Mouse (Mus musculus): ENCODE data around the gene Il17ra.
A peak's percentile ranks its signal among the peaks of the same experiment; 100 is the strongest.

The Il17ra gene

DNA sequence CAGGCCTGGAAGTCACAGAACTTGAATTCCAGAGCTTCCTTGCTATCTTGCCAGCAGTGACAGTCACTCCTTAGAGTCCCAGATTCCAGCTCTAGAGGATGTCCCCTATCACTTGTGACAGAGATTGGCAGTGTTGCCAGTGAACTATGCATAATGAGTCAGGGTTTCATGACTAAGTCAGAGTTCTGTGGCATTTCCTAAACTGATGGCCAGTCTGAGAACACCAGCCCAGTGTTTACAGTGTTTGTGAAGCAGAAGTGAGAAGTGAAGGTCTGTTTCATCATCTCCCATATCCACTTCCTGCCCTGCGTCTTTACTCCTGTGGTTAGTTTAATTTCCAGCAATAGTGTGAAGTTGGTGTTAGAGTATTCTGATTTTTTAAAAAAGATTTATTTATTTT lies 7.6 kb downstream of the Il17ra start:
- DNase-seq (ENCODE audit: low spot score in 2 of 2) = no peak

DNA sequence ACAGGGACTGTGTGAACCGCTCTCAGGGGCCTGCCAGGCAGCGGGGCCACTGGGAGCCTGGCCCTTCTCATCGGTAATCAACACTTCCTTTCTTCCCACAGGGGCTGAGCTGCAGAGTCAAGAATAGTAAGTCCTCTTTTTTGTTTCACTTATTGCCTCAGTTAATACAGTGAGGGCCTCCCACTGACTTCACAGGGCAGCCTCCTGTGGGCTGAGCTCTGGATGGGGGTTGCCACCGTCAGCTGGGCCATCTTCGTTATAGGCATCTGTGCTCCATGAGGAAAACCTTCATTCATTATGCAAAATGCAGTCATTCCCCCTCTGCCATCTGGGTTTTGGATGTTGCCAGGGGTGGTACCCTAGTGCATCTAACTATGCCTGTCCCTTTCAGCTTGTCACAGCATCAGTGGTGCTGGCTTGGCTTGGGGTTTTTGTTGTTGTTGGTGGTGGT lies 9.0 kb downstream of the Il17ra start:
- DNase-seq (ENCODE audit: low spot score in 2 of 2) = peak in 1 of 2 experiments; percentile 46

DNA sequence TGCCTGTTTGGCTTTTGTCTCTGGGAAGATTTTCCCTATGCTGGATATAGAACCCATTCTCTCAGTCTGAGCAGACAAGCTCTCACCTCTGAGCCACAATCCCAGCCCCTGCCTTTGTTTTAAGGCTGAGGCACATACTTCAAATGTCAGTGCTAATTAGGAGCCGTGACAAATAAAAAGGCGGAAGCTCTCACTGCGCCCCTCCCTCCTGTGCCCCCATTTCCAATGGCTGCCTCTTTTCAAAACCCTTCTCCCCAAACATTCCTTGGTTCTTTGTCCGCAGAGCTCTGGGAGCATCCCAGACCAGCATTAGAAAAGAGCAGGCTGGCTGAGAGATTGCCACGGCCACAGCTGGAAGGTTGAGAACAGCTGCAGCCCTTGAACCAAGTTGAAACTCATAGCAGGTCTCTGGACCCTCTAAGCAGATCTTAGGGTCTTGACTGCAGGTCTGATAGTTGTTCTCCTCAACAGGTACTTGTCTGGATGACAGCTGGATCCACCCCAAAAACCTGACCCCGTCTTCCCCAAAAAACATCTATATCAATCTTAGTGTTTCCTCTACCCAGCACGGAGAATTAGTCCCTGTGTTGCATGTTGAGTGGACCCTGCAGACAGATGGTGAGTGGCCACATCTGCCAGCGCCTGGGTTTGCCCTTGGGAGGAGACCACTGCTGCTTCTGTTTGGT lies 9.6 kb downstream of the Il17ra start:
- no peak for DNase-seq (ENCODE audit: low spot score in 2 of 2)

DNA sequence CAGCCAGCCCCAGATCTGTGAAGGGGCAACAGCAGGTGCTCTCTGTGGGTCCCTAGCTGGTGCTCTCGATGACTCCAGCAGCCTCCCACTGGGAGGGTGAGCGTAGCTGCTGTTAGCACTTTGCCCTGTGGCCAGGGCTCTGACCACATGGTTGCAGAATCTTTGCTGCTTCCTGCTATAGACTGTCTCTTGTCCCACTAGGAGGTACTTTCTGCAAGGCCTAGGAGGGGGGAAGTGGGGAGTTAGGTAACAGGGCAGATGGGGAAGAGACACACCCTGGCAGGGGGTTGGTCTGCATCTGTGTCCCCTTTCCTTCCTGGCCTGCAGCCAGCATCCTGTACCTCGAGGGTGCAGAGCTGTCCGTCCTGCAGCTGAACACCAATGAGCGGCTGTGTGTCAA lies 10.4 kb downstream of the Il17ra start:
- no peak for DNase-seq (ENCODE audit: low spot score in 2 of 2)

DNA sequence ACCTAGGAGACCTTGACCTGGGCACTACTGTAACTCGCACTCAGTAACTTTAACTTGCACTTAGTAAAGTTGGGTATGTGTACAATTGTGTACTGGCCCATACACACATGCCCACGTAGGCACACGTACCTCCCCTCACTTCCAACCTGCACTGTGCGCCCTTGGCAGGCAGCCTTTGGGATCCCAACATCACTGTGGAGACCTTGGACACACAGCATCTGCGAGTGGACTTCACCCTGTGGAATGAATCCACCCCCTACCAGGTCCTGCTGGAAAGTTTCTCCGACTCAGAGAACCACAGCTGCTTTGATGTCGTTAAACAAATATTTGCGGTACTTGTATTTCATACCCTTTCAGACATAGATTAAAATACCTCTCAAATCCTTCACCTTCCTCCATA lies 12.2 kb downstream of the Il17ra start:
- DNase-seq (ENCODE audit: low spot score in 2 of 2) = no peak

DNA sequence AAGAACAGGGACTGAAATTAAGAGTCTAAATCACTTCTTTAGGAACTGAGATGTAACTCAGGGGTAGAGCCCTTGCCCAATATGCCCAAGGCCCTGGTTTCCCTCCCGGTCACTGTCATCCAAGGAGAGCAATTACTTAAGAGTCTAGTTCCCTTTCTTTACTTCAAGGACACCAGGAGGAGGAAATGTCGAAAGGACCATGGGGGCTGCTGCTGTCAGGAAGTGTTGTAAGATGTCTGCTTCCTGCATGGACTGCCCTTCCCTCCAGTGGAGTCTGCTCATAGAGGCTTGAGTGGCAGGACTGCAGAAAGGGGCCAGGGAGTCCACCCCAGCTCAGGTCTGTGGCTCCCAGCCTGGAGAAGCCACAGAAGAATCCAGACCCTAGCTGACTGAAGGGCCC lies 16.3 kb downstream of the Il17ra start:
- DNase-seq (ENCODE audit: low spot score in 2 of 2) = no peak

DNA sequence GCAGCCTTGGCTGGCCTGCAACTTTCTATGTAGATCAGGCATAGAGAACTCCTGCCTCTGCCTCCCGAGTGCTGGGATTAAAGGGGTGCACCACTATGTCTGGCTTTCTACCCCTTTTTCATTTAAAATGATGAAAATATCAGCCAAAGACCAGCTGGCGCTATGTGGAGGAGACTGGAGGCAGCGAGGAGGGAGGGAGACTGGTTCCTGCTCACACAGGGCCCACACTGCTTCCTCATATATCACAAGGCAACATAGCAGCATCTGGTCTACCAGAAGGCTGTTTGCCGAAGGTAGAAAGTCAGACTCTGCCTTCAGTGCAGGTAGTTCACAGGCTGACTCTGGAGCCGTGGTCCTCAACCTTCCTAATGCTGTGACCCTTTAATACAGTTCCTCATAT lies 17.3 kb downstream of the Il17ra start:
- DNase-seq (ENCODE audit: low spot score in 2 of 2) = peak; percentile 74 to 77

DNA sequence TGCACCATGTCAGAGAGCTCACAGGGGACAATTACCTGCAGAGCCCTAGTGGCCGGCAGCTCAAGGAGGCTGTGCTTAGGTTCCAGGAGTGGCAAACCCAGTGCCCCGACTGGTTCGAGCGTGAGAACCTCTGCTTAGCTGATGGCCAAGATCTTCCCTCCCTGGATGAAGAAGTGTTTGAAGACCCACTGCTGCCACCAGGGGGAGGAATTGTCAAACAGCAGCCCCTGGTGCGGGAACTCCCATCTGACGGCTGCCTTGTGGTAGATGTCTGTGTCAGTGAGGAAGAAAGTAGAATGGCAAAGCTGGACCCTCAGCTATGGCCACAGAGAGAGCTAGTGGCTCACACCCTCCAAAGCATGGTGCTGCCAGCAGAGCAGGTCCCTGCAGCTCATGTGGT lies 18.5 kb downstream of the Il17ra start:
- no peak for DNase-seq (ENCODE audit: low spot score in 2 of 2)

DNA sequence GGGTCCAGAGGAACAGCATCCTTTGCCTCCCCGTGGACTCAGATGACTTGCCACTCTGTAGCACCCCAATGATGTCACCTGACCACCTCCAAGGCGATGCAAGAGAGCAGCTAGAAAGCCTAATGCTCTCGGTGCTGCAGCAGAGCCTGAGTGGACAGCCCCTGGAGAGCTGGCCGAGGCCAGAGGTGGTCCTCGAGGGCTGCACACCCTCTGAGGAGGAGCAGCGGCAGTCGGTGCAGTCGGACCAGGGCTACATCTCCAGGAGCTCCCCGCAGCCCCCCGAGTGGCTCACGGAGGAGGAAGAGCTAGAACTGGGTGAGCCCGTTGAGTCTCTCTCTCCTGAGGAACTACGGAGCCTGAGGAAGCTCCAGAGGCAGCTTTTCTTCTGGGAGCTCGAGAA lies 19.0 kb downstream of the Il17ra start:
- DNase-seq (ENCODE audit: low spot score in 2 of 2) = no peak

DNA sequence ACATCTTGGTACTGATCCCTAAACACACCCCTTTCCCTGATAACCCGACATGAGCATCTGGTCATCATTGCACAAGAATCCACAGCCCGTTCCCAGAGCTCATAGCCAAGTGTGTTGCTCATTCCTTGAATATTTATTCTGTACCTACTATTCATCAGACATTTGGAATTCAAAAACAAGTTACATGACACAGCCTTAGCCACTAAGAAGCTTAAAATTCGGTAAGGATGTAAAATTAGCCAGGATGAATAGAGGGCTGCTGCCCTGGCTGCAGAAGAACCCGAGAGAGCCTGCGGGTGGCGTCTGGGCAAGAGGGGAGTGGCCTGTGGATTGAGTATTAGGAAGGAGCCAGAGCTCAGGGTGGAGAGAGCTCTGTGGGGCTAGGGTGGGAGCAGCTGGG lies 19.7 kb downstream of the Il17ra start:
- no peak for DNase-seq (ENCODE audit: low spot score in 2 of 2)

DNA sequence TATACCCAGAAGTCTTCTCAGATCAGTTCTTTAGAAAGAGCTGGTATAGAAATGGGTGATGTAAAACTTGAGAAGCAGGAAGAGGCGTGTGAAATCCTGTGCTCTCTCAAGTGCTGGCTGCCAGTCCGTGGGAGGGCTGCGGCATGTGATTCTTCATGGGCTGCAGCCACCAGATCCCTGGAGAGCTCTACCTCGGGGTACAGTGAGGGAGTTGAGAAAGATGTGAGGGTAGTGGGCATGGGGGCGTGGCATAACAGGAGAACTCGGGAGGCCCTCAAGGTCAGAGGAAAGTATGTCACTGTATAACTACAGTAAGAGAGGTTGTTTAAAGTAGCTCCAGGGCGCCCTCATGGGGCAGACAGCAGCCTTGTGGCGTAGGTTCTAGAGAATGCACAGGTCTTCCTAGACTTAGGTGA lies 20.2 kb downstream of the Il17ra start:
- DNase-seq (ENCODE audit: low spot score in 2 of 2) = peak; percentile 79 to 85

DNA sequence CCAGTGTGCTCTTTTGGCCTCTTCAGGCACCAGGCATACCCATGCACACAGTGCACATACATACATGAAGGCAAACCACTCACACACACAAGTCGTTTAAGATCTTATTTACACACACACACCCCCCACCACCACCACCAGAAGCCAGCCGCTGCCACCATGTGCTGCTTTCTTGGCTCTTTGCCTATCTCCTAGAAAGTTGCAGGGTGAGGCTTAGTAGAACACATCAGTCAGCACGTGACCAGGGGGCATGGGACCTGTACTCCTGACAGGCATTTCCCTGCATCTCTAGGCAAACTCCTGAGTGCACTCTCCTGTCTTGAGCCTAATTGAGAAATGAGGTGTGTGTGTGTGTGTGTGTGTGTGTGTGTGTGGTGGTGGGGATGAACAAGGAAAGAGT lies 22.0 kb downstream of the Il17ra start:
- no peak for DNase-seq (ENCODE audit: low spot score in 2 of 2)

DNA sequence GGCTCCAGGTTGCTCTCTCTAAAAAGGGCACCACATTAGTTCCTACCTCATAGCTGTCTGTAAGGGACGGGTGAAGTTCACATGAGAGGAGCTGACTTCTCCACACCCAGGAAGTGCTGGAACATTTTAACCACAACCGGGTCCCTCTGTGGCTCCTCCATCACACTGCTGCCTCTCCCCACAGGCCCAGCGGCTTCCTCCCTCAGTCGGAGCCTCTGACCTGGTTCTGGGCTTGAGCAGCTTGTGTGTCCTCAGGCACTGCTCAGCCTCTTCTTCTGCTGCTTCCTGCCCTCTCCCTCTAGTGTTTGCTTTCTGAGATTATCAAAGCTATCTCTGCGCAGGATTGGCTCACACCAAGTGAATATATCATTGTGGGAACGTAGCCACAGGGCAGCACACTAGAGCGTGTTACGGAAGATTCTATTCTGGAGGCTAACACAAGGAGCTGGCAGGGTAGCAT lies 23.0 kb downstream of the Il17ra start:
- DNase-seq (ENCODE audit: low spot score in 2 of 2) = no peak

DNA sequence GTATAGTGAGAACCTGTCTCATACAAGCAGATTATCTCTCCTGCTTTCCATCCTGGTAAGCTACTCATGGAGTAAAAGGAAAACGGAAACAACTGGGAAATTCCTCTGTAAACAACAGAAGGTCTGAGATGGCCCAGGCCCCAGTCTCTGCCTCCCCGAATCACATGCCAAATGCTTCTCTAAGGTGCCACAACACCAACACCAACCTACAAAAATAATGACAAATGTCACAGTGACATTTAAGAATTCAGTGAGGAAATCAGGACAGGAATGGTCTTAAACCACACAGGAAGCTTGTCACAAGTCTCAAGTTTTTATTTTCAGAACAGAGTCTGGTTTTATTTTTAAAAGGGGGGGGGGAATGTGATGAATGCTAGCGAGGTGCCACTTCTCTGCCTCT lies 25.6 kb downstream of the Il17ra start:
- peak in 1 of 2 experiments; percentile 35 for DNase-seq (ENCODE audit: low spot score in 2 of 2)

DNA sequence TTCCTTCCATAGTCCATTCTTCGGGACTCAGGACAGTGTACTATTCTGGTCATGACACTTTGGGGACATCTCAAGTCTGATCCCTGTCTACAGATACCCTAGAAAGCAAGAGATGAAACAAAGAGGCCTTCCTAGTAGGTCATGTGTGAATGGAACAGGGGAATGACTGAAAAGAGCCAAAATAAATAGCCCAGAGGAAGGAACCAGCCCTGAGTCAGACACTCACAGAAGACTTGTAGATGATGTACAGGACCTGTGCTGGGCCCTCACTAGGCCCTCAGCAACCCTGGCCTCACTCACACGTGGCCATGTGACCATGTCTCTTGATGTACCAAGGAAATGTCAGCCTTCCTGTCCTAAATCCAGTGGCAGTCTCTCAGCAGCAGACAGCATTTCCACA lies 26.4 kb downstream of the Il17ra start:
- no peak for DNase-seq (ENCODE audit: low spot score in 2 of 2)

DNA sequence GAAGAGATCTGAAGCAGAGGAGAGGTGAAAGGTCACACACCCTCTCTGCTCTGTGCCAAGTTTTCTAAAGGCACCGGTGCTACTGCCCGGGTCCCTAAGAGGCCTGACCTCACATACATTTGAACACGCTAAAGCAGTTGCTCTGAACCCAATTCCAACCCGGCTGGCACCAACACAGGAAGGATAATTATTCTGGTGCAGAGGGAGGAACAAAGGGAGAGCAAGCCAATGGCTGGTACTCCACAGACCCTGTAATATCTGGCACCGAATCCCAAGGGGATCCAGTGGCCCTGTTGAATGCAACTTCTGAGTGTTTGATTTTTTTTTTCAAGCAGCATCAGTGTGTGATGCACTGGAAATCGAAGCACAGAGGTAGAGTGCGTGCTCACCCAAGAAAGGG lies 28.0 kb downstream of the Il17ra start:
- no peak for DNase-seq (ENCODE audit: low spot score in 2 of 2)

DNA sequence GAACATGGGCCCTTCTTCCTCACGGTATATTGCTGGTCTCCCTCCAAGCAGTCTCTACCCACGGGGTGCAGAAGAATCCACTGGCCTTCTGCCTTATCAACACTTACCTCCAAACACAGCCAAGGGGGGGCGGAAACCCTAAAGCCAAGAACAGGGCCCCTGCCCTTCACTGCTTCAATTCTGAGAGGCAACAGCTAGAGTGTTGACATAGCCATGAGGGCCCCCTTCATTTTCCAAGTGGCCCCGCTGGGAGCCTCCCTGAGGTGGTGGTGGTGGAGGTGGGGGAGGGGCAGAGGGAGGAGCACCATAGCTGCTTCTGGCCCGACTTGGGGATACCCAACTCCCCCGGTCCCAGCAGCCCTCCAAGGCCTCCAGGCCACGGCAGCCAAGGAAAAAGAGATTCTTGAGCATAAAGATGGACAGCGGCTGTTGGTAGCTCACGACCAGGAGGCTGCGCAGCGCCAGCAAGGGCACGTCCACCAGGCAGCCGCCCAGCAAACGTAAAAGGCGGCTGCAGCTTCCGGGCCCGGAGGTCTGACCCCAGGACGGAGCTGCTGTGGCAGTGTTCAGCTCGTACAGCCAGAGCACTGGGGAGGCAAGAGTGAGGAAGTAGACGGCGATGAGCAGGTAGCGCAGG lies 28.9 kb downstream of the Il17ra start:
- no peak for DNase-seq (ENCODE audit: low spot score in 2 of 2)

DNA sequence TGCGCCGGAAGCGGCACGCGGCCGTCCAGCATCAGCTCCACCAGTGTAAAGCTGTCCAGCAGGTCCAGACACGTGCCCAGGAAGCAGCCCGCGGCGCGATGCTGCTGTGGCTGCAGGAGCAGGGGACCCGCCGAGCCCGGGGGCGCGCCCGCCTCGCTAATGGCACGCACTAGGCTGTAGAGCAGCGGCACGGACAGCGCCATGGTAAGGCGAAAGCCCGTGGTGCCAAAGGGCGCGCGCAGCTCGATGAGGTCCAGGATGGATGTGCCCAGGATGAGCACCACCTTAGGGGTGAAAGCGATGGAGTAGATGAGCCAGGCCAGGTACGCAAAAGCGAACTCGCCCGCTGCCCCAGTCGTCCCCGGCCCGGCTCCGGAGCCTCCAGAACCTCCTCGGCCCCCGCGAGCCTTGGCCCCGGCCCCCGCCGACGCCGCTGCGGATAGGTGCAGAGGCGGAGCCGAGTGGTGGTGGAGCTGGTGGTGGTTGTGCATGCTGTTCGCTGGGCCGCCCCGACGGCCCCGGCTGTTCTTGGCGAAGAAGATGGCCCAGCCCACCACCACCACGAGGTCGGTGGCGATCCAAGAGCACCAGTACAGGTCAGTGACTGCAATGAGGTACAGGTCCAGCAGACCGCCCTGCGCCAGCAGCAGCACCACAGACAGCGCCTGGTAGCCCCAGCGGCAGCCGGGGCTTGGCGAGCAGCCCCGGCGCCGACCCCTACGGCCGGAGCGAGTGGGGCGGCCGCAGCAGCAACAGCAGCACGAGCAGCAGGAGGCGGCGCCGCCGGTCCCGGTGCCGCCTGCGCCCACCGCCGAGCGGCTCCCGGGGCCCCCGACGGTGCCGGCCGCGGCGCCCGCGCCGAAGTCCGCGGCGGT lies 29.7 kb downstream of the Il17ra start:
- DNase-seq (ENCODE audit: low spot score in 2 of 2) = peak; percentile 39 to 58

DNA sequence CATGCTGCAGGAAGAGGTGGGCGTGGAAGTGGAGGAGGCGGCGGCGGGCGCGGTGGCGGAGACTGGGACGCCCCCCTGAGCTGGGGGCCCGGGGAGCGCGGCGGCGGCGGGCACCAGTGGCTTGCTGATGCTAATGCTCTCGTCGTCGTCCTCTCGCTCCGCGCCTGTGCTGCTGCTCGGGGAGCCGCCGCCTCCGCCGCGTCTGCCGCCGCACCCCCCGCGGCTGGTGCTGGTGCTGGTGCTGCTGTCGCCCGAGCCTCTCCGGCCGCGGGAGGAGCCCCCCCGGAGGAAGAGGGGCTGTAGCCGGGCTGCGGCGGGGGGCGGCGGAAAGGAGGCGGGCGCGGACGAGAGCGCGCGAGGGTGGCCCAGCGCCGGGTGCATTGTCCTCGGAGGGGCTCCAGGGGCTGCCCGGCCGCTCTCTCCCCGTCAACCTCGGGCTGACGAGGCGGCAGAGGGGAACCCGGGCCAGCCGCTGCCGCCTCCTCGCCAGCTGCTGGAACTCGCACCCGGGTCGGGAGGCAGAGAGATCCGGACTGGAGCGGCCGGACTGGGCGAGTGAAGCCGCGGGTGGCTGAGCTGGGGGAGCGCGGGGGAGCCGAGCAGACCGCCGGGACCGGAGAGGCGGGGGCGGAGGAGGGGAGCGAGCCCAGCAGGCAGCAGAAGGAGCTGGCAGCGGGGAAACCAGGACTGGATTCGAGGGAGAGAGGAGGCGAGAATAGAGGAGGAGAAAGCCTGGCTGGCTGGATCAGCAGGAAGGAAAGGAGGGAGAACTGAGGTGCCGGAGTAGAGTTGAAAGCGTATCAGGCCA lies 30.5 kb downstream of the Il17ra start, which contains the start of gene Tmem121b:
Tmem121b (minus strand) TSS at position 434 of the 808 bp plus-strand sequence.
- DNase-seq (ENCODE audit: low spot score in 2 of 2) = peak; percentile 88 to 94

DNA sequence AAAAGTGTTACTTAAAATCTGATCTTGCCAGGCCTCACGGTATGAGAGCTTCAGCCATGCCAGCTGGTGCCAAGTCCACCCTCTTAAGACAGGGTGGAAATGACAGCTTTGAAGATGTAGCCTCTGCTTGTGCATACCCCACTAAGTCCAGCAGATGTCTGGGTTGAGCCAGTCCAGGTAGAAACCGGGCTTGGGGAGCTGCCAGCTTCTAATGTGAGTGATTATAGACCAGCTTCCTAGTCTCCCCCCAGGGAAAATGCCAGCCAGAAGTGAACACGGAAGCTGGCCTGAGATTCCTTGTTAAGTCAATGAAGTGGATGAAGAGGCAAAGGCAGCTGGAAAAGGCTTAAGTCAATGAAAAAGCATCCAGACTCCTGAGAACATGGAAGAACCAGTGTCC lies 33.5 kb downstream of the Il17ra start:
- DNase-seq (ENCODE audit: low spot score in 2 of 2) = no peak

DNA sequence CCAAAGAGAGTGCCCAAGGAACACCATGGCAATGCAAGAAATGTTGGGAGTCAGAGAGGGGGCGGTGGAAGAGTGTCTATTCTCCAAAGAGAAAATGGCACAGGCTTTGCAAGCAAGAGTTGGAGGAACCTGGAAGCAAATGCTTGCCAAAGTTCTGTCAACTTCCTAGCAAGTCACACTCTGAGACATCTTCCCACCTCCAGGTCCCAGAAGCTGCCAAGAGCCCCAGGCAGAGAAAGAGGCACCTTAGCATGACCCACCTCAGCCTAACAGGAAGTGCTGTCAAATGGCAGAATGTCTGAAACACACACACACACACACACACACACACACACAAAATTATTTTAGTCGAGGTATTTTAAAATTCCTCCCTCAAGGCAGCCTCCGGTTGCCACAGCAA lies 41.0 kb downstream of the Il17ra start:
- DNase-seq (ENCODE audit: low spot score in 2 of 2) = peak; percentile 76

DNA sequence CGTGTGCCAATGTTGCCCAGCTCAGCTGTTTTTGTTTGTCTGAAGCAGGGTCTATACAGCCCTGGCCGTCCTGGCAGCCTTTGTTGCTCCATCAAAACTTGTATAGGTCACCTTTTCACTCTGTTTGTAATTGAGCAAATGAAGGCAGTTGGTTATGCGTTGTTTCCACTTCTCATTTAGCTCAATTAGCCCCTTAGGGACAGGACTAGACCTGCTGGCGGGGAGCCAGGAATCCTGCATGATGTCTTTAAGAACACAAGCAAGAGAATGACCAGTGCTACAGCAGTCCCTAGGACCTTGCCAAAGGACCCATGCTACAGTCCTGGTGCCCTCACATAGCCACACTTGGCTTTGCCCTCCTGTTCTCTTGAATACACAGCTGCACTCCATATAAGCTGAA lies 42.5 kb downstream of the Il17ra start:
- DNase-seq (ENCODE audit: low spot score in 2 of 2) = no peak
